Mouse (Mus musculus) stomach, adult 2 months (tissue): ENCODE data around the gene Akap13. TPM values are rescaled to one million over a fixed set of nuclear protein-coding genes. Genes with fewer than 3 reads are reported as not detected.

ENCODE experiments used
- polyA plus RNA-seq: library from polyadenylated mRNA; depleted of rRNA; stranded (reverse); fragments of >200 nt; gene quantifications from 2 replicates; pipeline ENCODE4 v1.2.3, GENCODE M21; 2012; rRNA removed

The Akap13 gene
- 5.1 and 7.2 TPM in 2 replicates for polyA plus RNA-seq

DNA sequence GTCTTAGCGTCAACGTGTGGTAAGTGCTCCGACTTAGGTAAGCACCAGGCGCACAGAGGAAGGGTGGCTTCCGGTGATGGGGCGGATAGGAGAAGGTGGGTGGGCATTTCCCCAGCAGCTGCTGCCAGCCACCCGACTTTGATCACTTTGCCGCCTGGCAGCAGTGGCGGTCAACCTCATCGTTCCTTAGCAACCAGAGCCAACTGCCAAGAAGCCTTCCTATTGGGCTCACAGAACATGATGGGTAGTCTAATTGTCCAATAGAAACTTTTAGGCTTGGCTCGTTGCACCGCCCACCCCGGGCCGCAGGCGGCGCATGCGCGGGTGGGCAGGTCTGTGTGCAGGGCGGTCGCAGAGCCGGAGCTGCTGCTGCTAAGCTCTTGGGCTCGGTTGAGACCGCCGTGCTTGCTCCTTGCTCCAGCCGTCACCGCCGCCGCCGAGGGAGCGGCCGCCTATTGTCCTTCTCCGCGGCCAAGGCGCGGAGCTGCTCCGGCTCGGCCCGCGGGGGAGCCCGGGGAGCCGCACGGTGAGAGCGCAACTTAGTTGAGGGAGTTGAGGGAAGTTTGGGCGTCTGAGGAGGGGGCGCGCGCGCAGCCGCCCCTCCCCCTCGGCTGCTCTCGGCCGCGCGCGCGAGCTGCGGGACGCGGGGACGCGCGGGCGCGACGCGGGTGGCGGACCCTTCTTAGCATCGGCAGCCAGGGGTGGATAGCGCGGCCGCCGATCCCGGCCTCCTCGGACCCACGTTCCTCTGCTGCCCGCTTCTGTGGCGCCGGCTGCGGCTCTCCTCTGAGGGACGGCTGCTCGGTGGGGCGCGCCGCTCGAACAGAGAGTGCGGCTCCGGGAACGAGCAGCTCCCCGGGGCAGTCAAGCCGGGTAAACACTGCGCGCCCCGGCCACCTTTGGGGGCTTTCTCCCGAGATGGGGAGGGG, at the start of gene Akap13:
Akap13 (plus strand) TSS at position 312 of the 929 bp plus-strand sequence.

Other genes starting within 250 kb of the Akap13 start
- 0.13 and 0.17 TPM in 2 replicates for gene Sv2b, start 146.3 kb upstream of the Akap13 start, polyA plus RNA-seq